Mouse (Mus musculus) left cerebral cortex, adult 11 months (tissue): ENCODE results near the gene Gm10192.
A peak's percentile ranks its signal among the peaks of the same experiment; 100 is the strongest.
"Not testable (repeated sequence)": the region's sequence is repeated elsewhere in the genome, so short reads cannot be mapped to it uniquely, and the experiment has no call there.

Source experiments
- DNase-seq: peaks from one replicate; pipeline ENCODE4 v3.0.0; 2022; ENCODE audit warnings: low spot score

Gm10192 gene

DNA sequence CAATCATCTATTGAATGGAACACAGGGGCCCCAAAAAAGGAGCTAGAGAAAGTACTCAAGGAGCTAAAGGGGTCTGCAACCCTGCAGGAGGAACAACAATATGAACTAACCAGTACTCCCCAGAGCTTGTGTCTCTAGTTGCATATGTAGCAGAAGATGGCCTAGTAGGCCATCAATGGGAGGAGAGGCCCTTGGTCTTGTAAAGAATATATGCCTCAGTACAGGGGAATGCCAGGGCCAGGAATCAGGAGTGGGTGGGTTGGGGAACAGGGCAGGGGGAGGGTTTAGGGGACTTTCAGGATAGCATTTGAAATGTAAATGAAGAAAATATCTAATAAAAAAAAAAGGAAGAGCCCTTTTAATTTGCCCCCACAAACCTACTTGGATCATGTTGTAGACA is at the start of gene Gm10192:
Gene Gm10192 (minus strand): TSS at position 101 of the 400 bp plus-strand sequence.
- DNase-seq: not testable (repeated sequence)

DNA sequence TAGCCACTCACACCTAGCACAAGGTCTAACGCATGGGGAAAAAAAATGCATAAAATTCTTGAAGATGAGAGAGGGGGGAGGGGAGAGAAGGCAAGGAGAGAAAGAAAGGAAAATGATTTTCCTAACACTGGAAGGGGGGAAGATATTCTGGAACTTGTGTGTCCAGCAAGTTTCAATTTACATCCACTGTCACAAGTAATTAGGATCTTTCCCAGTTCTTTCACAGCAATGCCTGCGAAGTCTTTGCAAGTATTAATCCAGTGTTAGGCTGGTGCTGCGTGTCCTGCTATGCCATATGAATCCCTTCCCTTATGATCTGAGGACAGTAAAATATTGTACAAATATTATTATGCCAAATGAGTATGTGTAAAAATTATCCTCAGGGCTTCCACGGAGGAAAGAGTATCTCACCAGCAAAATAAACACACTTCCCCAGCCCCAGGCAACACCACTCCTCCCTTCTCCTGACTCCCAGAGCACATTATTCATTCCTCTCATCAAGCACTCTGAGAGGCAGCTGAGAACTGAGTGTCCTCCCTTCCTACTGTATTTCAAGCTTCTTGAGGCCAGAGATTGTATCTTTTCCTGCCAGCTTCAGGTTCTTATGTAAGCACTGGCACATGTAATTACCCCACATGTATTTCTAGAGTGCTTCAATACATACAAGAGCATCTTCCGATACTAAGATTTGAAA is 47.6 kb upstream of the Gm10192 start:
- no peak for DNase-seq

DNA sequence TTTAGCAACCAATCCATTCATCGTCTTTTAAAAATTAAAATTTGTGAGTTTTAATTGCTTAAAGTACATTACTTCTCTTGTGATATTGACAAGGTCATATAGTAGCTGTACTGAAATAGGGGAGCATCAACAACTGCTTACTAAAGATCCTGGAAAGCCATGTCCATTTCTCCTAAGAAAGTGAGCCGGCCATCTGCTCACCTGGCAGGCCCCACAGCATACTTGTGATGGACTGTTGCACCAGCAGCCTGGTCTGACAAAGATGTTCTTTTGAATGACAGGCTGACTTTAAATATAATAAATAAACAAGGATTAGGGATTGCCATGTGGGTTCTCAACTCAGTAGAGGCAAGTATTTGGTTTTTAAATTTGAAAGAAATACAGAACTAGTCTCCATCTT is 36.7 kb upstream of the Gm10192 start:
- no peak for DNase-seq

DNA sequence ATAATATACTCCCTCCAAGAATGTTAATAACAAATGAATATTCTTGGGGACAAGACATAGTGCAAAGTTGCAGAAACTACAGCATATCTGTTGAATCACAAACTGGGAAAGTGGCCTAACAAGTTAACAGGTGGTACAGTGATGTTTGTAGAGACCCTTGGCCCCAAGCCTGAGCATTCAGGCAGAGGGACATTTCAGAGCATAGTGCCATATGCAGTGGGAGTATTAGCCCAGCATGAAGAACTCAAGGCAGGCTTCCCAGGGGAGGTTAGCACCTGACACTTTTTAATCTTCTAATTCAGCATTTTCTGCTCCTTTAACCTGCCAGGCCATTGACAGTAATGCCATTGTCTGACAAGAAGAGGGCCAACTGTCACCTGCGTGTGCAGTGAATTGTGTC is 34.9 kb upstream of the Gm10192 start:
- no peak for DNase-seq

DNA sequence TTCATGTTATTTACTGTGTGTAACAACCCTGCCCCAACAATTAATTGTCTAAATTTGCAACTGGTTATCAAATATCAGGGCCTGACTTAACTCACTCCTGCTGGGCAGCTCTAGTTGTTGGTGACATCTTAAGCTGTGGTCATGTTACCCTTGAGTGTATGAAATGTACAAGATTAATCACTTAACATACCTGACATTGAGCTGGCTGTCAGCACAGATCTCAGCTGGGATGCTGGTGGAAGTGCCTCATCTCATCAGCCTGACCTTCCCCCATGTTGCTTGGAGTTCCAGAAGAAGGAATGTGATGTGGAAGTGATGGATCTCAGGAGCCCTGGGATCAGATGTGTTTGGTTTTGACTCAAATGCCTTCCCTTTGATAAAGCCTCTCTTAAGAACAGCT is 29.5 kb upstream of the Gm10192 start:
- DNase-seq: no peak

DNA sequence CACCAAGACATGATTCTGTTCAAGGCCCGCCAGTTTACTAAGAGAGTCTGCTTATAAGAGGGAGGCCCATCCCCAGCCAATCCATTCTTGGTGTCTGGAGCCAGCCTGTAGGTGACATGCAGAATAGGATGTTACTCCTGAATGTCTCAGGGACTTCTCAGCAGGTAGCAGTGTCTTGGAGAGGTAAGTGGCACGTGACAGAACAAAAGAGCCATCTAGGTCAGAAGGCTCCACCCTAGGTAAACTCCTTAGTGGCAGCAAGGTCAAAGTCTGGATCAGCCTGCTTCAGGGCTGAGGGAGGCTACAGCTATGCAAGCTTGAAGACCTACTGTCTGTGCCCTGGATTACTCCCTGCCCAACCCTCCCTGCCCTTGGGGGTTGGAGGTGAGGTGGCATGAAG is 20.0 kb upstream of the Gm10192 start:
- not testable (repeated sequence) for DNase-seq

DNA sequence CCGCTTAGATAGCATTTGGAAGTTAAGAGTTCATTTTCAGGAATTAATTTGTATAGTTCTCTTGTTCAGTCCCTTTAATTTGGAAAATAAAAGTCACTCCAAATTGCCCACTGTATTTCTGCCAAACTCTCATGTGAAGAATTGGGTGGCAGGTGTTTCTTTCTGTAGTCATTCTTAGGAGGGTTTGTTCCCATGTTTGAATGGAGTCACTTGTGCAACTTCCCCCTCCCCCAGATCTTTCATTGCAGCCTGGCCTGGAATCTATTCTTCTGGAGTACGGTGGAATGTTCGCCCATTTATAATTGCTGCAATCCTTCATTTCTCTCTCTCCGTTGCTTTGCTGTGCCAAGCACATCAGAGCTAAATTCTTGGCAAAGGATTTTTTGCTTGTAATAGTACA is 10.2 kb upstream of the Gm10192 start:
- DNase-seq: peak; percentile 3

DNA sequence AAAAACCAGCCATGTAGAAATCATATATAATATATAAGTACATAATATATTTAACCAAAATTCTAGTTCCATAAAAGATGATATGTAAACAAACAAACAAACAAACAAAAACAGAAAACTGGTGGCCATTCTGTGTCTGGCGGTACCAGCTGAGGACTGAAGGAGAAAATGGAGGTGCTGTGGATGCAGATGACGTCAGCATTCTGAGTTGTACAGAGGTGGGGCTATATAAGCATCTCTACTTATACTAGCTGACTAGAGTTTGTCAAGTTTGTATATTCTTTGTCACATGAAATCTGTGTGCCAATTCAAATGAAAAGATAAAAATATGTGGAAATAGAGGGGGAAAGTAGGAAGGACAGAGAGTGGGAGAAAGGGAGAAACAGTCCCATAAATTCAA is 9.6 kb upstream of the Gm10192 start:
- no peak for DNase-seq

DNA sequence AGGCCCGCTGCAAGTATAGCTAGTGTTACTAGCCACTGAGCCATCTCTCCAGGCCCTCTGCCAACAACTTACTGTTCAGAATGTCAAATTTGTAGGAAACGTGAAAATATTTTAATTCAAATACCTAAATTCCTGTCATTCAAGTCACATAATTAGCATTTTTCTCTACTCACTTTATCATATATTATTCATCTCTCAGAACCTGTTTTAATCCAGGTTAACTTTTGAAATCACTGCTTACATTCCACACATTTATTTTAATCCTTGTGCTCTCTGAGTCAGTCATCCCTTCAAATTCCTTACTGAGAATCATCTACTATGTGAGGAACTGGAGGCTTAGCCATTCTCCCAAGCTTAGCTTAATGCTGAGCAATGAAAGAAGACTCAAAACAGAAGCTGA is 2.6 kb downstream of the Gm10192 start:
- no peak for DNase-seq

DNA sequence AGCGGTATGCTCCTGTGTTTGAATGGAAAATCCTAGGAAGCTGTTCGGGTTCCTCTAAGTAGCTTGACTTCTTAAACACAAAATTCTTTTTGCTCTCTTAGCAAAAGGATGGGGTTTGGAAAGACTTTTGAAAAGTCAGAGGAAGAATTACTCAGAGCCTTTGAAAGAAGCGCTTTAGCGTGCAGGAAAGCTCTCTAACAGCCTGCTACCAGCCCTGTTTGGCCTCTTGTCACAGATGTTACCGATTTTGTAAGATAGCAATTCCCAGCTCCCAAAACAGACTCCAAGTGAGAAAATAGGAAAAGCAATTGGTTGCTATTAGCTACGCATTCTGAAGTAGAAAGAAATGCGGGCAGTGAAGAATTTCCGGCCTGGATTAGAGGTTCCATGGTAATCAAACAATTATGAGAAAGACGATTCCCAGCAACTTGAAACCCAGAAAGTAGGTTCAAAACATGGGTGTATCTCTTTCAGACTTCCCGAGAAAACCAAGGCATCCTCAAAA is 26.1 kb downstream of the Gm10192 start:
- DNase-seq: no peak

DNA sequence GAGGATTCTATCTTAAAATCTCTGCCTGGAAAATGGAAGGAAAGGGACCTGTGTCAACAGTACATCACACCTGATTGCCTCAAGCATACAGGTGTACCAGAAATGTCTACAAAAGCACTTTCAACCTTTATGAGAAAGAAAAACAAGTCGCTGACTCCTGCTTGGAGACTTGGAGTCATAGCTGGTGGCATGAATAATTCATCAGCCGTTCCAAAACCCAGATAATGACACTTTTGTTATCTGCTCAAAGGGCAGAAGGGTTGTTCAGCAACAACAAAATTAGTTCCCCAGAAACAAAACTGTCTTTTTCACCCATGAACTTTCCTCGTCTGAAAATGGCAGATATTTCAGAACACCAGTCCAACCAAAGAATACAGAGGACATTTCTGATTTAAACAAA is 26.9 kb downstream of the Gm10192 start:
- DNase-seq: no peak

DNA sequence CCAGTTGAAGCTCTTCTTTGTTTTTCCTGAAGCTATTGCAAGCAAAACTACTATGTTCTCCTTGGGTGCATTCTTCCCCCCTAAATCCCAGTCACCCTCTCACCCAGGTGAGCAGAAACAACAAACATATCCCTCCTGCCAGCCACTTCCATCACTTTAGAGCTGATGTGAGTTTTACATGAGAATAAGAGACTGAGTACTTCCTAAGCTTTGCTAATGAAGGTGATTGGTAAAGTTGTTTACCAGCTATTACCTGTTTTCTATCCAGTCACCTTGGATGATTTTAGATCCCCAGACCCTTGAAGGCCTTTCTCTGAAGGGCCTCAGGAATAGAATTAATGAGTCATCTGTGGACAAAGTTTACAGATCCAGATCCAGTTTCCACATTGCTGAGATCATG is 29.4 kb downstream of the Gm10192 start:
- no peak for DNase-seq

DNA sequence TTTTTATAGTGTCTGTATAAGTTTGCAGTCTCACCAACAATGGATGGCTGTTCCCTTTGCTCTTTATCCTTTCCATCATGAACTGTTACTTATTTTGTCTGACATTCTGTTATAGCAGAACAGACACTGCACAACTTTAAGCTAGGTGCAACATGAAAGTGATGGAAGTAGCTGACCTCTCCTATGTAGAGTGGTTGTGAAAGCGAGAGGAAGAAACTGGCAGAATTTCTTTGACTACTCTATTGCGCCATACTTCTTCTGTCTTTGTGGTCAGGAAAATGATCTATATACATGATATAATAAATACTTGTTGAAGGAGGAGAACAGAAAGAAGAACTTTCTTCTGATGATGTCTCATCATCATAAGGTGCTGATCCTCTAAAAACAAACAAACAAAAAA is 40.5 kb downstream of the Gm10192 start:
- no peak for DNase-seq
